Mouse (Mus musculus): ENCODE data around the gene Atg13. TPM values are rescaled to one million over a fixed set of nuclear protein-coding genes. Genes with fewer than 3 reads are reported as not detected.
"Not testable (repeated sequence)": the region's sequence is repeated elsewhere in the genome, so short reads cannot be mapped to it uniquely, and the experiment has no call there.

Gene Atg13
- 33.5 and 36.6 TPM in 2 replicates for polyA plus RNA-seq (2016; fragmentation: Nextera tagmentation; extraction: Ambion mirVana)

GRCm38 (mm10) chr2:91710272-91711234 is at the start of gene Atg13, which contains the start of gene Harbi1:
Atg13 (minus strand) TSS chr2:91710576.
Harbi1 (plus strand) TSS chr2:91710852.
- Histone ChIP-seq H3K36me3 (no peaks in the 10 kb centered on the region), H3K9ac (peak within 1 kb of the TSS; percentile 75), H3K4me2 (replicated peaks) (peak within 1 kb of the TSS; percentile 87), H3K9me3 (no peaks in the 10 kb centered on the region), H3K27me3 (replicated peaks) (no peaks in the 10 kb centered on the region), H3K4me1 (peaks cover 11% of the 10 kb centered on the region), H3K4me3 (peak within 1 kb of the TSS; percentile 89), H3K27ac (no peak within 1 kb of the TSS)
- under 1% methylated on average over 66 of the region's 66 CpGs for WGBS
- ATAC-seq (ENCODE audit: low FRiP score, low read depth): peak; percentile 99

GRCm38 (mm10) chr2:91749811-91750261 is 39.5 kb upstream of the Atg13 start:
- no peak overlapping the region for H3K9ac ChIP-seq
- 78% methylated on average over 2 of the region's 2 CpGs for WGBS

GRCm38 (mm10) chr2:91744686-91745085 is 34.3 kb upstream of the Atg13 start:
- no peak for ATAC-seq (ENCODE audit: low FRiP score, low read depth)
- Histone ChIP-seq H3K9ac (no peak overlapping the region), H3K27ac (no peak overlapping the region), H3K4me3 (no peak overlapping the region), H3K27me3 (replicated peaks) (no peaks in the 10 kb centered on the region), H3K4me1 (no peaks in the 10 kb centered on the region), H3K4me2 (replicated peaks) (no peak overlapping the region), H3K36me3 (no peaks in the 10 kb centered on the region), H3K9me3 (no peaks in the 10 kb centered on the region)
- 88% methylated on average over 5 of the region's 5 CpGs for WGBS

More at GRCm38 (mm10) chr2:91749811-91750261, 39.5 kb upstream of the Atg13 start:
- Histone ChIP-seq H3K4me1 (no peaks in the 10 kb centered on the region), H3K4me2 (replicated peaks) (no peak overlapping the region), H3K27me3 (replicated peaks) (no peaks in the 10 kb centered on the region), H3K27ac (no peak overlapping the region), H3K36me3 (no peaks in the 10 kb centered on the region), H3K9me3 (no peaks in the 10 kb centered on the region), H3K4me3 (no peak overlapping the region)
- no peak for ATAC-seq (ENCODE audit: low FRiP score, low read depth)

- no peaks in the 10 kb centered on the region for H3K36me3 ChIP-seq
- no peak overlapping the region for H3K27ac ChIP-seq
- no peak overlapping the region for H3K9ac ChIP-seq
- H3K4me1 ChIP-seq: no peaks in the 10 kb centered on the region
- no peak for ATAC-seq (ENCODE audit: low FRiP score, low read depth)
- no peak overlapping the region for H3K4me2 ChIP-seq (replicated peaks)
- H3K9me3 ChIP-seq: no peaks in the 10 kb centered on the region
- WGBS: 95% methylated on average over 1 of the region's 1 CpGs
- no peak overlapping the region for H3K4me3 ChIP-seq
- no peaks in the 10 kb centered on the region for H3K27me3 ChIP-seq (replicated peaks)
Observed at GRCm38 (mm10) chr2:91739586-91739985, 29.2 kb upstream of the Atg13 start.

- Histone ChIP-seq H3K4me1 (peaks cover 3% of the 10 kb centered on the region; the same call in 1 of the 2 replicates), H3K4me3 (no peak overlapping the region), H3K9me3 (no peaks in the 10 kb centered on the region), H3K4me2 (replicated peaks) (no peak overlapping the region), H3K36me3 (no peaks in the 10 kb centered on the region), H3K27me3 (replicated peaks) (no peaks in the 10 kb centered on the region), H3K9ac (no peak overlapping the region), H3K27ac (no peak overlapping the region)
- ATAC-seq (ENCODE audit: low FRiP score, low read depth): no peak
- 98% methylated on average over 5 of the region's 5 CpGs for WGBS
Observed at GRCm38 (mm10) chr2:91735221-91735620, 24.8 kb upstream of the Atg13 start.

GRCm38 (mm10) chr2:91729971-91730821 is 19.8 kb upstream of the Atg13 start, which contains the start of gene Ambra1:
Ambra1 (plus strand) TSS chr2:91730134.
- WGBS: under 1% methylated on average over 68 of the region's 68 CpGs
- ATAC-seq (ENCODE audit: low FRiP score, low read depth): peak; percentile 84

GRCm38 (mm10) chr2:91729571-91729970 is 19.2 kb upstream of the Atg13 start:
- H3K4me1 ChIP-seq: peaks cover 3% of the 10 kb centered on the region; the same call in 1 of the 2 replicates
- no peak overlapping the region for H3K9ac ChIP-seq
- no peak for ATAC-seq (ENCODE audit: low FRiP score, low read depth)
- H3K27ac ChIP-seq: no peak overlapping the region
- 22% methylated on average over 4 of the region's 4 CpGs for WGBS
- H3K36me3 ChIP-seq: no peaks in the 10 kb centered on the region
- no peaks in the 10 kb centered on the region for H3K27me3 ChIP-seq (replicated peaks)
- H3K4me2 ChIP-seq (replicated peaks): peak overlapping the region; percentile 73
- H3K4me3 ChIP-seq: peak overlapping the region; percentile 99
- H3K9me3 ChIP-seq: no peaks in the 10 kb centered on the region

More at GRCm38 (mm10) chr2:91729971-91730821, 19.8 kb upstream of the Atg13 start, which contains the start of gene Ambra1:
- Histone ChIP-seq H3K36me3 (no peaks in the 10 kb centered on the region), H3K27me3 (replicated peaks) (no peaks in the 10 kb centered on the region), H3K9ac (peak within 1 kb of the TSS; percentile 96), H3K27ac (peak within 1 kb of the TSS; percentile 89), H3K4me1 (peaks cover 3% of the 10 kb centered on the region; the same call in 1 of the 2 replicates), H3K4me3 (peak within 1 kb of the TSS; percentile 99), H3K9me3 (no peaks in the 10 kb centered on the region), H3K4me2 (replicated peaks) (peak within 1 kb of the TSS; percentile 73)

- Histone ChIP-seq H3K4me2 (replicated peaks) (no peak overlapping the region), H3K27ac (no peak overlapping the region), H3K27me3 (replicated peaks) (no peaks in the 10 kb centered on the region), H3K9ac (no peak overlapping the region), H3K4me3 (no peak overlapping the region), H3K36me3 (no peaks in the 10 kb centered on the region), H3K4me1 (peaks cover 1% of the 10 kb centered on the region; the same call in 1 of the 2 replicates), H3K9me3 (no peaks in the 10 kb centered on the region)
- no peak for ATAC-seq (ENCODE audit: low FRiP score, low read depth)
- 91% methylated on average over 3 of the region's 3 CpGs for WGBS
Observed at GRCm38 (mm10) chr2:91727011-91727410, 16.6 kb upstream of the Atg13 start.

GRCm38 (mm10) chr2:91725476-91725875 is 15.1 kb upstream of the Atg13 start:
- WGBS: 63% methylated on average over 4 of the region's 4 CpGs
- not testable (repeated sequence) for H3K27me3 ChIP-seq (replicated peaks); ATAC-seq (ENCODE audit: low FRiP score, low read depth); H3K4me2 ChIP-seq (replicated peaks); H3K27ac ChIP-seq; H3K36me3 ChIP-seq; H3K9me3 ChIP-seq; H3K4me1 ChIP-seq; H3K4me3 ChIP-seq; H3K9ac ChIP-seq

GRCm38 (mm10) chr2:91724716-91725115 is 14.3 kb upstream of the Atg13 start:
- H3K4me2 ChIP-seq (replicated peaks): no peak overlapping the region
- H3K4me1 ChIP-seq: no peaks in the 10 kb centered on the region
- no peaks in the 10 kb centered on the region for H3K27me3 ChIP-seq (replicated peaks)
- H3K4me3 ChIP-seq: no peak overlapping the region
- no peak overlapping the region for H3K27ac ChIP-seq
- H3K9ac ChIP-seq: no peak overlapping the region
- WGBS: 68% methylated on average over 2 of the region's 2 CpGs
- H3K36me3 ChIP-seq: peaks cover 7% of the 10 kb centered on the region
- H3K9me3 ChIP-seq: no peaks in the 10 kb centered on the region
- no peak for ATAC-seq (ENCODE audit: low FRiP score, low read depth)

GRCm38 (mm10) chr2:91723951-91724350 is 13.6 kb upstream of the Atg13 start:
- no peaks in the 10 kb centered on the region for H3K4me1 ChIP-seq
- H3K4me3 ChIP-seq: no peak overlapping the region
- H3K36me3 ChIP-seq: peaks cover 7% of the 10 kb centered on the region
- H3K27ac ChIP-seq: no peak overlapping the region
- ATAC-seq (ENCODE audit: low FRiP score, low read depth): no peak
- no peaks in the 10 kb centered on the region for H3K9me3 ChIP-seq
- H3K9ac ChIP-seq: no peak overlapping the region
- no peak overlapping the region for H3K4me2 ChIP-seq (replicated peaks)
- no peaks in the 10 kb centered on the region for H3K27me3 ChIP-seq (replicated peaks)

GRCm38 (mm10) chr2:91723382-91723781 is 13.0 kb upstream of the Atg13 start:
- no peak for ATAC-seq (ENCODE audit: low FRiP score, low read depth)
- Histone ChIP-seq H3K4me3 (no peak overlapping the region), H3K36me3 (peaks cover 7% of the 10 kb centered on the region), H3K4me1 (no peaks in the 10 kb centered on the region), H3K9me3 (no peaks in the 10 kb centered on the region), H3K27me3 (replicated peaks) (no peaks in the 10 kb centered on the region), H3K4me2 (replicated peaks) (no peak overlapping the region), H3K9ac (no peak overlapping the region), H3K27ac (no peak overlapping the region)
- WGBS: 80% methylated on average over 4 of the region's 4 CpGs
